Mouse (Mus musculus) ES-Bruce4 (cell line): Measurements from ENCODE around the gene Tmem151b. TPM values are rescaled to one million over a fixed set of nuclear protein-coding genes. Genes with fewer than 3 reads are reported as not detected.

Experiments used
- H3K27ac ChIP-seq: 2 replicates; pipeline ENCODE4 v1.5.1; 2012; ENCODE audit warnings: low read length, inconsistent platforms; ENCODE audit not compliant: insufficient read depth
- H3K27me3 ChIP-seq: 2 replicates; pipeline ENCODE4 v1.6.1; 2012; ENCODE audit warnings: mild to moderate bottlenecking, low read length, inconsistent platforms; ENCODE audit not compliant: control insufficient read depth, poor library complexity, insufficient read depth, severe bottlenecking
- H3K36me3 ChIP-seq: 2 replicates; pipeline ENCODE4 v1.6.1; 2012; ENCODE audit warnings: inconsistent platforms, mild to moderate bottlenecking, low read length, moderate library complexity; ENCODE audit not compliant: control insufficient read depth, poor library complexity, insufficient read depth, severe bottlenecking
- H3K4me1 ChIP-seq: one replicate; pipeline ENCODE4 v1.8.1; 2011; ENCODE audit warnings: low read length; ENCODE audit not compliant: control insufficient read depth, insufficient read depth
- H3K4me3 ChIP-seq: 2 replicates; pipeline ENCODE4 v1.5.1; 2011; ENCODE audit warnings: low read depth, mild to moderate bottlenecking, low read length
- H3K9ac ChIP-seq: 2 replicates; pipeline ENCODE4 v1.6.1; 2012; ENCODE audit warnings: low read depth, mild to moderate bottlenecking, inconsistent platforms; ENCODE audit not compliant: poor library complexity, severe bottlenecking
- H3K9me3 ChIP-seq: replicated peaks from 2 replicates; pipeline ENCODE4 v1.6.1; 2012; ENCODE audit warnings: mild to moderate bottlenecking, low read length, inconsistent platforms; ENCODE audit not compliant: control insufficient read depth, poor library complexity, insufficient read depth, severe bottlenecking
- CTCF ChIP-seq: IDR thresholded peaks from one replicate; pipeline ENCODE4 v1.8.1; 2011; ENCODE audit warnings: low read depth, low read length
- EP300 ChIP-seq: IDR thresholded peaks from 2 replicates; pipeline ENCODE4 v1.6.1; 2011; ENCODE audit warnings: low read depth, low read length; ENCODE audit not compliant: insufficient read depth
- POLR2A ChIP-seq: IDR thresholded peaks from one replicate; pipeline ENCODE4 v1.8.1; 2011; ENCODE audit warnings: low read length; ENCODE audit not compliant: insufficient read depth
- polyA plus RNA-seq: library from polyadenylated mRNA; stranded (reverse); fragments of >200 nt; gene quantifications from 2 replicates; pipeline ENCODE4 v1.2.4, GENCODE M21; 2011; ENCODE audit warnings: low read depth; ENCODE audit not compliant: missing spikeins, insufficient read depth, insufficient read length

Gene Tmem151b
- polyA plus RNA-seq, 1 experiment, result 1.5 TPM

DNA sequence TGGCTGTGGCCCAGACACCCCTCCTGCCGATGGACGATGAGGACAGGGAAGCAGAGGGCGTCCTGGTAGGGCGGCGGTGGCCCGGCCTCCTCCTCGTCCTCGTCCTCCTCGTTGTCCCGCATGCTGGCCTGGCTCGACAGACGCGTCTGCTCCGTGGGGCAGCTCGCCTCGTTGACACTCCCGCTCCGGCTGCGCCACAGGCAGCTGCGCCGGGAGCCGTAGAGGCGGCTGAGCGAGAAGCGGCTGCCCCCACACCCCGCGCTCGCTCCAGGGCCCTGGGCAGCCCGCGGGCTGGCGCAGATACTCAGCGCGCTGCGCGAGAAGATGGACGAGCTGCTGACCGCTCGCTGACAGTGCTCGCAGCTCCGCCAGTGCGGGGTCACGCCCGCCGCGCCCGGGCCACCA is 4.6 kb downstream of the Tmem151b start:
- no peaks in the 10 kb centered on the region for H3K27me3 ChIP-seq
- H3K4me3 ChIP-seq, result peak overlapping the region; percentile 36
- H3K4me1 ChIP-seq, result peaks cover 3% of the 10 kb centered on the region
- H3K27ac ChIP-seq, result no peak overlapping the region
- H3K9me3 ChIP-seq, result no peaks in the 10 kb centered on the region
- no peaks in the 10 kb centered on the region for H3K36me3 ChIP-seq
- H3K9ac ChIP-seq, result peak overlapping the region; percentile 18
- no peak for TF ChIP-seq EP300
- TF ChIP-seq POLR2A, result no peak
- TF ChIP-seq CTCF, result no peak

DNA sequence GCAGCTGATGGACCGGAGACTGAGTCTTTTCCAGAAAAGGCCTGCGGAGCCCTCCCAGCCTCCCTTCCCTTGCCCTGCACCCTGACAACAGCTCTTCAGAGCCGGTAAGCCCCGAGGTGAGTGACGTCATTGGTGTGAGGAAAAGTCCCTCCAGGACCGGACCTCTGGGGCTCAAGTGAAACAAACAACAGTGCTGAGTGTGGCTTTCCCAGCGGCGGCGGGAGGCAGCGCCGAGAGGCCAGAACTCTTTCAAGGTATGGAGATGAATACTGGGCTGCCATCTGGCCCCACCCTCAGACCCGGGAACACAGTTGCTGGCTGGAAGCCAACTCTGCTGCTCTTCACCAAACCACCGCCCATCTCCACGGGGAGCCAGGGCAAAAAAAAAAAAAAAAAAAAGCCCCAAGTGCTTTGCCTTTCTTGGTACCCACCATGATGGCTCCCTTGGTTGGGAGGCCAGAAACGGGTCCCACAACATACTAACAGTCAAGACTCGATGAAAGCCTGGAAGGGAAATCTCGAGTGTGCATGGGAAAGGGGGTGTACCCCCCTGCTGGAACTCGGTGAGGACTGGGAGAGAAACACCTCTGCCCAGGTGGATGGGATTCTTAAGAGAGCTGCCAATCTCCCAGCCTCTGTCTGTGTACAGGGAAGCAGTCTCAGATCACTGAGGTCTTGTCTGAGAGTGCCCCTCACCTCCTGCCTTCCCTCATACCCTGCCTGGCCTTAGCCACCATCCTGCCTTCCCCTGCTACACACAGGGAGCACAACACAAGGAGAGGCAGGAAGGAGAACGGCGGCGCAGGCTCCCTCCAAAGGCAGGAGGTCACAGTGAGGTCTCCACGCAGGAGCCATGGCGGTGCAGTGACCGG is 5.2 kb downstream of the Tmem151b start:
- Histone ChIP-seq H3K27me3 (no peaks in the 10 kb centered on the region), H3K4me3 (peak overlapping the region; percentile 36), H3K9me3 (no peaks in the 10 kb centered on the region), H3K36me3 (no peaks in the 10 kb centered on the region), H3K9ac (peak overlapping the region; percentile 18), H3K4me1 (peaks cover 3% of the 10 kb centered on the region), H3K27ac (peak overlapping the region; percentile 14; the same call in 1 of the 2 replicates)
- no peak for TF ChIP-seq POLR2A

DNA sequence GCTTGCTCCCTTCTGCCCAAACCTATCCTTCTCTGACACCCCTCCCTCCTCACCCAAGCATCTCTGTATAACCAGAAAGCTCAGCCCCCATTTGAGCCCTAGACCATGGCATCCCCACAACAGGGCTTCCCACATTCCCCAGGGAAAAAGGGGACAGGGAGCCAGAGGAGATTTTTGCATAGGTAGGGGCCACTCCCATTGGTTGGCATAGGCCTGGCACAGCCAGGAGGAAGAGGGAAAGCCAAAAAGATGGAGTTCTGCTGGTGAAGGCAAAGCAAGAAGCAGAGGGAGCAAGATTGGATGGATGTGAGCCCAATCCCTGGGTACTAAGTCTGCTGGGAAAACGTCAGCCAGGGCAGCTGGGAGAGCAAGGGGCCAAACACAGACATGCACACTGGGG is 6.4 kb downstream of the Tmem151b start:
- no peaks in the 10 kb centered on the region for H3K27me3 ChIP-seq
- no peak overlapping the region for H3K27ac ChIP-seq
- H3K4me1 ChIP-seq, result peaks cover 3% of the 10 kb centered on the region
- H3K9me3 ChIP-seq, result no peaks in the 10 kb centered on the region
- no peak overlapping the region for H3K9ac ChIP-seq
- H3K4me3 ChIP-seq, result no peak overlapping the region
- no peaks in the 10 kb centered on the region for H3K36me3 ChIP-seq
- TF ChIP-seq CTCF (no peak), EP300 (no peak), POLR2A (no peak)

DNA sequence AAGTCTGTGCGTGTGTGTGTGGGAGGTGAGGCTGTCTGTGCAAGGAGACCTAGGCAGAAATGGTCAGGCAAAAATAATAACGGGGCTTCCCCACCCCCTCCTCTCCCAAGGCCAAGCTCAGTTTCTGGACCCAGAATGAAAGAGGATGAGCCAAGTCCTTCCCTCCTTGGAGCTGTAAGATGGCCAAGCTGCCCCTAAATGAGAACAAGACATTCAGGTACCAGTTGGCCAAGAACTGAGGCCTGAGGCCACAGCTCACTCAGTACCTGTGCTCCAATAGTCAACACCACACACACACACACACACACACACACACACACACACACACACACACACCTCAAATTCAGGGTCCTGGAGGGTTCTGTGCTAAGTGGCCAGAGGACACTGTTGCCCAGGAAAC is 6.8 kb downstream of the Tmem151b start:
- Histone ChIP-seq H3K36me3 (no peaks in the 10 kb centered on the region), H3K4me3 (no peak overlapping the region), H3K9me3 (no peaks in the 10 kb centered on the region), H3K27ac (no peak overlapping the region), H3K9ac (no peak overlapping the region), H3K27me3 (no peaks in the 10 kb centered on the region), H3K4me1 (peaks cover 3% of the 10 kb centered on the region)
- TF ChIP-seq POLR2A (no peak), EP300 (no peak), CTCF (no peak)

- TF ChIP-seq EP300 (no peak), POLR2A (no peak)
- Histone ChIP-seq H3K36me3 (no peaks in the 10 kb centered on the region), H3K27ac (no peak overlapping the region), H3K9me3 (no peaks in the 10 kb centered on the region), H3K4me3 (no peak overlapping the region), H3K9ac (no peak overlapping the region), H3K4me1 (peaks cover 3% of the 10 kb centered on the region), H3K27me3 (no peaks in the 10 kb centered on the region)
These were observed 7.3 kb downstream of the Tmem151b start for GRCm38 (mm10) chr17:45542129-45542528.

DNA sequence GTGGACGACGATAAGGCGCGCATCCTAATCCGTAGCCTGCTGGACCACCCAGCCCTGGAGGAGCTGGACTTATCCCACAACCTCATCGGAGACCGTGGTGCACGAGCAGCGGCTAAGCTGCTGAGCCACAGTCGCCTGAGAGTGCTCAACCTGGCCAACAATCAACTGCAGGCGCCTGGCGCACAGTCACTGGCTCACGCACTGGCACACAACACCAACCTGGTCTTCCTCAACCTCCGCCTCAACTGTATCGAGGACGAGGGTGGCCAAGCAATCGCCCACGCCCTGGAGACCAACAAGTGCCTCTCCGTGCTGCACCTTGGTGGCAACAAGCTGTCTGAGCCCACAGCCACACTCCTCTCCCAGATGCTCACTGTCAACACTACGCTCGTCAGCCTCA is 9.8 kb downstream of the Tmem151b start:
- Histone ChIP-seq H3K27ac (no peak overlapping the region), H3K27me3 (no peaks in the 10 kb centered on the region), H3K36me3 (no peaks in the 10 kb centered on the region), H3K4me3 (peak overlapping the region; percentile 34), H3K9ac (no peak overlapping the region), H3K9me3 (no peaks in the 10 kb centered on the region), H3K4me1 (peaks cover 3% of the 10 kb centered on the region)
- TF ChIP-seq EP300 (no peak), CTCF (no peak), POLR2A (no peak)
